Mouse (Mus musculus) frontal cortex, postnatal 25 days (tissue): ENCODE measurements around the gene Hfm1.

ENCODE experiments used
- DNase-seq, 2 experiments: peaks; one replicate each; pipeline ENCODE4 v3.0.0; 2022; ENCODE audit warnings: low spot score in 2 of 2

Gene Hfm1

GRCm38 (mm10) chr5:106843906-106844305 lies 82.2 kb downstream of the Hfm1 start:
- no peak for DNase-seq

DNA sequence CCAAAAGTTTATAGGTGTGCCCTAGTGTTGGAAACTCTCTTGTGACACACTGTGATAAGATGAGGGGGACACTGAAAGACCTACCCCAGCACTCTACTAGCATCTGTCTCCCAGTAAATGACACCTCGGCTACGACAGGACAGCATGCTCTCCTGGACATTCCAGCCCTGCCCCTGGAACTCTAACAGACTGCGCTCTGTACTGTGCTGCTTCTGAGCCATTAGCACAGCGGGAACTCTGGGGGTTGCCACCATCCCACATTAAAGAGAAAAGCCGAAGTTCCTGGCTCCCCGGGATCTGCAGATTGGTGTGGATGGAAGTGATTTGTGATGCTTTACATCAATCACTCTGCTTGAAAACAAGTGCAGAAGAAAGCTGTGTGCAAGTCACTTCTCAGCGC lies 93.1 kb downstream of the Hfm1 start:
- no peak for DNase-seq

DNA sequence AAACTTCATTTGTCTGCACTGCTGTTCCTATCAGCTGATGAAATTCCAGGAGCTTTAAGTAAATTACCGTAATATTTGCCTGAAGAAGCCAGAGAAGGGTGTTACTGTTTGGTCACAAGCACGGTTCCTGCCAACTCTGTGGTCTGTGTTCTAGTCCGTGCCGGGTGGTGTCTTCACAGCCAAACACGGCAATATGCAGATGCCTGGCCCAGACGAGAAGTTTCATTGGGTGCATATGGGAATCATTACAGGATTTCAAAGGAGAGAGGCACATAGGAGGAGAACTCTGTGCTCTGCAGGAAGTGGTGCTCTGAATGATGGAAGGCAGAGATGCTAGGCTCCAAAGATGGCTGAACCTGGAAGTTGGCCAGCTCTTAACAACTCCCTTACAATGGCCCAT lies 94.7 kb downstream of the Hfm1 start:
- no peak for DNase-seq

- DNase-seq = no peak
These were observed 95.3 kb downstream of the Hfm1 start for GRCm38 (mm10) chr5:106830775-106831174.

- DNase-seq = no peak
These were observed 99.4 kb downstream of the Hfm1 start for GRCm38 (mm10) chr5:106826740-106827139.

DNA sequence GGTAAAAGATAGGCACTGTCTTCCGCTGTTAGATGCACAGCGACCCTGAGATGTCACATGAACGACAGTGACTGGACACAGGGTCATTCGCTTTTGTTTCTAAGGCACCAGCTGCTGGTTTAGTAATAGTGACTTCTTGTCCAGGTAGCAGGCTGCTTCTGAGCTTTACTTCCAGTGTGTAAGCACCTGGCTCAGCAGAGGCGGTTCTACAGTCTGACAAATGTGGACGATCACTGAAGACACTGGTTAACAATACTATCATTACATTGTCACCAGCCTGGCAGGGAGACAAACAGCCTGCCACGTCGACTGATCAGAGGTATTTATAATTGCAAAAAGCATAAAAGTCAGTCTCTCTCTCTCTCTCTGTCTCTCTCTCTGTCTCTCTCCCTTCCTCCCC lies 100.1 kb downstream of the Hfm1 start:
- DNase-seq = no peak

GRCm38 (mm10) chr5:106825301-106825853 lies 100.7 kb downstream of the Hfm1 start:
- DNase-seq = no peak

- DNase-seq = no peak
These were observed 101.4 kb downstream of the Hfm1 start for GRCm38 (mm10) chr5:106824716-106825115.

DNA sequence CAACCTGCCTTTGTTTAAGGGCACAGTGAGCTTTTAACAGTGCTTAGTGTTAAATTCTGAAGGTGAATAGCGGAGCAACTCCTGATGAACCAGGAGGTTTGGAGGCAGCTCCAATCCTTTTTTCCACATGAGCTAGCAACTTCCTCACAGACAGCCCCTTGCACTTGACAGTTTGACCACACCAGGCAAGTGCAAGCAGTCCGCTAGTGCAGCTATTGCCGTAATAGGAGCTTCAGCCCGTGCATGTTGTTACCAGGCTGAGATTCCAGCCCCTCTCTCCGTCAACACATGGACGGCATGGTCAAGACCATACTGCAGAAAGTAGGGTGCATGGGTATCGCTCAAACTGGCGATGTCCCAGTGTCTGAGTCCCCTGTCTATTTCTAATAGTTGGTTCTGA lies 106.5 kb downstream of the Hfm1 start:
- no peak for DNase-seq

- DNase-seq = no peak
These were observed 110.0 kb downstream of the Hfm1 start for GRCm38 (mm10) chr5:106815923-106816654.

- DNase-seq = no peak
These were observed 111.5 kb downstream of the Hfm1 start for GRCm38 (mm10) chr5:106814611-106815010.

GRCm38 (mm10) chr5:106803094-106803493 lies 123.0 kb downstream of the Hfm1 start:
- peak in 1 of 2 experiments; percentile 32 for DNase-seq

GRCm38 (mm10) chr5:106801886-106802798 lies 124.0 kb downstream of the Hfm1 start:
- peak; percentile 84 to 85 for DNase-seq

DNA sequence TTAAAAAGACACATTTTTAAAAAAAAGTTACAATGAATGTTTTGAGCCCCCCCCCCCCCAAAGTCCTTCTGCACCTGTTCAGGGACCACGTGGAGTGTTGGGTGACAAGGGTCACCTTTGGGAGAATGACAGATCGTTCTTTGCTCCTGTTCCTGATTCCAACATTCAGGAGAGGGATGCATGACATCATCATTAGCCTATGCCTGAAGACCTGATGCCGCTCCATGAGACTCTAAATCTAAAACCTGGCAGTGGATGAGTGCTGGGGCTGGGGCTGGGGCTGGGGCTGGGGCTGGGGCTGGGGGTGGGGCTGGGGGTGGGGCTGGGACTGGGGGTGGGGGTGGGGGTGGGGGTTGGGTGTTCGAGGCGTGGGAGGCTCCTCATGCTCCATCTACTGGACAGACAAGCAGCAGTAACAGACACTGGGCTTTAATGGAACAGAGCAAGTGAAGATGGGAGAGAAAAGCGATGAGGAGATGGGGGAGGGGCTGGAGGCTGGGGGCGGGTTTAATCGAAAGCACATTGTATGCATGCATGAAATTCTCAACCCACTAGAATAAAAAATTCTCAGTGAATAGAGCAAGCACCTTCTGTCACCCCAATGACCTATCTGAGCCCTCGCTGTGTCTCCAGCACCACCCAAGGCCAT lies 124.8 kb downstream of the Hfm1 start:
- no peak for DNase-seq

- DNase-seq = no peak
These were observed 128.2 kb downstream of the Hfm1 start for GRCm38 (mm10) chr5:106797896-106798295.

GRCm38 (mm10) chr5:106791241-106791572 lies 134.9 kb downstream of the Hfm1 start:
- no peak for DNase-seq

GRCm38 (mm10) chr5:106790496-106791240 lies 135.5 kb downstream of the Hfm1 start:
- DNase-seq = no peak
